Mouse (Mus musculus) liver (tissue): Measurements from ENCODE around the gene Mettl21a.
"Not testable (repeated sequence)": the region's sequence is repeated elsewhere in the genome, so short reads cannot be mapped to it uniquely, and the experiment has no call there.

Source experiments
- DNase-seq: peaks from one replicate; pipeline ENCODE4 v3.0.0-alpha.2; 2020; ENCODE audit warnings: mixed read lengths

Mettl21a gene

GRCm38 (mm10) chr1:64609976-64610375 lies 7.1 kb downstream of the Mettl21a start:
- DNase-seq, result no peak

- peak; percentile 55 for DNase-seq
Observed at GRCm38 (mm10) chr1:64609145-64609544, 7.9 kb downstream of the Mettl21a start.

- no peak for DNase-seq
Observed at GRCm38 (mm10) chr1:64603381-64603780, 13.7 kb downstream of the Mettl21a start.

- DNase-seq, result no peak
Observed at GRCm38 (mm10) chr1:64601242-64601842, 15.7 kb downstream of the Mettl21a start.

GRCm38 (mm10) chr1:64600413-64601077 lies 16.5 kb downstream of the Mettl21a start:
- DNase-seq, result no peak

- no peak for DNase-seq
Observed at GRCm38 (mm10) chr1:64598926-64599325, 18.1 kb downstream of the Mettl21a start.

- DNase-seq, result no peak
Observed at GRCm38 (mm10) chr1:64578801-64579200, 38.2 kb downstream of the Mettl21a start.

GRCm38 (mm10) chr1:64577911-64578310 lies 39.1 kb downstream of the Mettl21a start:
- not testable (repeated sequence) for DNase-seq

GRCm38 (mm10) chr1:64576732-64577131 lies 40.3 kb downstream of the Mettl21a start:
- DNase-seq, result no peak

- DNase-seq, result no peak
Observed at GRCm38 (mm10) chr1:64576022-64576421, 41.0 kb downstream of the Mettl21a start.

- no peak for DNase-seq
Observed at GRCm38 (mm10) chr1:64568206-64568605, 48.8 kb downstream of the Mettl21a start.

- no peak for DNase-seq
Observed at GRCm38 (mm10) chr1:64560105-64560504, 56.9 kb downstream of the Mettl21a start.
